Mouse (Mus musculus) liver, postnatal 0 days (tissue): ENCODE data around the gene Gm5936.
"Not testable (repeated sequence)": the region's sequence is repeated elsewhere in the genome, so short reads cannot be mapped to it uniquely, and the experiment has no call there.

Source experiments
- CTCF ChIP-seq: sonication (generic); IDR thresholded peaks from 2 replicates; pipeline ENCODE4 v1.5.1; 2016; ENCODE audit warnings: antibody characterized with exemption, low read depth
- EP300 ChIP-seq: IDR thresholded peaks from 2 replicates; pipeline ENCODE4 v1.6.1; 2016; ENCODE audit warnings: antibody characterized with exemption, low read depth, mild to moderate bottlenecking

DNA sequence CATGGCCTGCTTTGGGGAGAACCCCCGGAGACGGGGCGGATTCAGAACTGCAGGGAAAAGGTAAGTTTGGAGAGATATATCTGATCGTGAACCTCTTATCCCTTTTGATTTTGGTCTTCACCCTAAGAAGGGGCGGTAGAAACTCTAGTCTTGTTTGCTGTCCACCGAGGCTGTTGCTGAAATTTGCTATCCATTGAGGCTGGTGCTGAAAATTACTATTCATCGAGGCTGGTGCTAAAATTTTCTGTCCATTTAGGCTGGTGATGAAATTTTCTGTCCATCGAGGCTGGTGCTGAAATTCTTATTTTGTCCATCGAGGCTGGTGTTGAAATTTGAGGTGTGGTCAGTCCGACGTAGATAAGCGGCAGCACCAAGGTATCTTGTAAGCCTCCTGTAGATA lies 19.1 kb downstream of the Gm5936 start:
- not testable (repeated sequence) for TF ChIP-seq EP300, CTCF
